Mouse (Mus musculus) midbrain, embryonic 16.5 days (tissue): ENCODE results near the gene Spcs2. TPM values are rescaled to one million over a fixed set of nuclear protein-coding genes. Genes with fewer than 3 reads are reported as not detected.

Source experiments
- ATAC-seq: fragments of 200-750 bp; cut with Nextera tagmentation; 2 replicates; pipeline ENCODE4 v1.8.0; 2017; ENCODE audit warnings: moderate TSS enrichment
- H3K27ac ChIP-seq: fragments of 300-500 bp; sonication (generic); 2 replicates; pipeline ENCODE4 v1.5.1; 2014; ENCODE audit warnings: mild to moderate bottlenecking, low read length, mixed read lengths
- H3K27me3 ChIP-seq: fragments of 300-500 bp; sonication (generic); 2 replicates; pipeline ENCODE4 v1.6.1; 2014; ENCODE audit warnings: low read depth, low read length, mixed read lengths; ENCODE audit not compliant: control insufficient read depth, insufficient read depth
- H3K36me3 ChIP-seq: fragments of 300-500 bp; sonication (generic); 2 replicates; pipeline ENCODE4 v1.6.1; 2014; ENCODE audit warnings: mild to moderate bottlenecking, low read length, moderate library complexity, mixed read lengths; ENCODE audit not compliant: control insufficient read depth, insufficient read depth
- H3K4me1 ChIP-seq: fragments of 300-500 bp; sonication (generic); 2 replicates; pipeline ENCODE4 v1.6.1; 2014; ENCODE audit warnings: mild to moderate bottlenecking, low read length, mixed read lengths; ENCODE audit not compliant: control insufficient read depth, insufficient read depth
- H3K4me2 ChIP-seq: fragments of 300-500 bp; sonication (generic); 2 replicates; pipeline ENCODE4 v1.6.1; 2014; ENCODE audit warnings: mild to moderate bottlenecking, low read length, mixed read lengths
- H3K4me3 ChIP-seq: fragments of 300-500 bp; sonication (generic); 2 replicates; pipeline ENCODE4 v1.5.1; 2014; ENCODE audit warnings: low read depth, mild to moderate bottlenecking, low read length, moderate library complexity, mixed read lengths
- H3K9ac ChIP-seq: fragments of 300-500 bp; sonication (generic); 2 replicates; pipeline ENCODE4 v1.6.1; 2014; ENCODE audit warnings: low read depth, low read length, mixed read lengths
- H3K9me3 ChIP-seq: fragments of 300-500 bp; sonication (generic); replicated peaks from 2 replicates; pipeline ENCODE4 v1.6.1; 2014; ENCODE audit warnings: mild to moderate bottlenecking, low read length, mixed read lengths; ENCODE audit not compliant: control insufficient read depth, poor library complexity, severe bottlenecking
- WGBS: fragments of 180-500 bp; shearing (Covaris S2); extraction: QIAGEN DNeasy Blood & Tissue Kit; methylation state at CpG from one replicate; pipeline ENCODE4 v1.1.7; 2014; 5-methylcytosine and 5-hydroxymethylcytosine counted together
- polyA plus RNA-seq: library from polyadenylated mRNA; unstranded; fragments of >200 nt; fragmentation: Nextera tagmentation; extraction: Ambion mirVana; gene quantifications from 2 replicates; pipeline ENCODE4 v1.2.1, GENCODE M21; 2015

The Spcs2 gene
- polyA plus RNA-seq, 1 experiment from 2014 or later = 286 TPM

DNA sequence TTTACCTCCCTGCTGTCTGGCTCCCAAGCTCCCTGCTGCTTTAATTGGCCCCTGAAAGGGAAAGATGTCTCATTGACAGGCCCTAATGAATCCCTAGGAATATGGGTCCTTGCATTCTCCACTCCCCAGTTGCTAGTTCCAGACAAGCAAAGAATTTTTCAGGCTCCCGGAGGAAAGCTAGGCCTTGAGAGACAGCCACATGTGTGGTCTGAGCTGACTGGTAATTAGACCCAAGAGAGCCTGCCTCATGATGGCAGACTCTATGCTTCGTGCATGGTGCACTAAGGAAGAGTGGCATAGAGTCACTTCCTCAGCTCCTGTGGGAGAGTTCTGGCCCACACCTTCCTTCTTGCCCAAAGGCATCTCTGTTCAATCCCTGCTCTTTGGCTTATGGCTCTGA lies 75.3 kb downstream of the Spcs2 start:
- H3K27ac ChIP-seq = no peak overlapping the region
- H3K4me2 ChIP-seq = no peak overlapping the region
- H3K9ac ChIP-seq = no peak overlapping the region
- H3K9me3 ChIP-seq = no peaks in the 10 kb centered on the region
- no peak overlapping the region for H3K4me3 ChIP-seq
- H3K36me3 ChIP-seq = no peaks in the 10 kb centered on the region
- no peaks in the 10 kb centered on the region for H3K27me3 ChIP-seq
- 0 out of 2 replicates have a peak, but pooled peaks cover 3% of the 10 kb centered on the region for H3K4me1 ChIP-seq
- 50% methylated on average over 2 of the region's 2 CpGs for WGBS
- no peak for ATAC-seq

Other genes starting within 250 kb of the Spcs2 start
- 1.1 and 1.6 TPM in 2 replicates for gene Tpbgl, start 236.4 kb downstream of the Spcs2 start, polyA plus RNA-seq
- 5.9 and 6.5 TPM in 2 replicates for gene Slco2b1, start 152.1 kb downstream of the Spcs2 start, polyA plus RNA-seq
- gene Olfr520, start 133.2 kb downstream of the Spcs2 start, polyA plus RNA-seq = not detected in 2 replicates
- gene Olfr521, start 100.0 kb downstream of the Spcs2 start, polyA plus RNA-seq = not detected in 2 replicates
- gene Neu3, start 35.0 kb downstream of the Spcs2 start, polyA plus RNA-seq = 1.5 and 2.5 TPM in 2 replicates
- 1.1 and 1.3 TPM in 2 replicates for gene Xrra1, start 4.3 kb downstream of the Spcs2 start, polyA plus RNA-seq
- 4.3 and 4.4 TPM in 2 replicates for gene Rnf169, start 117.0 kb upstream of the Spcs2 start, polyA plus RNA-seq
- 0.12 and 0.48 TPM in 2 replicates for gene Chrdl2, start 142.7 kb upstream of the Spcs2 start, polyA plus RNA-seq